Mouse (Mus musculus): Measurements from ENCODE around the gene Olfr954.
A peak's percentile ranks its signal among the peaks of the same experiment; 100 is the strongest.

Gene Olfr954

DNA sequence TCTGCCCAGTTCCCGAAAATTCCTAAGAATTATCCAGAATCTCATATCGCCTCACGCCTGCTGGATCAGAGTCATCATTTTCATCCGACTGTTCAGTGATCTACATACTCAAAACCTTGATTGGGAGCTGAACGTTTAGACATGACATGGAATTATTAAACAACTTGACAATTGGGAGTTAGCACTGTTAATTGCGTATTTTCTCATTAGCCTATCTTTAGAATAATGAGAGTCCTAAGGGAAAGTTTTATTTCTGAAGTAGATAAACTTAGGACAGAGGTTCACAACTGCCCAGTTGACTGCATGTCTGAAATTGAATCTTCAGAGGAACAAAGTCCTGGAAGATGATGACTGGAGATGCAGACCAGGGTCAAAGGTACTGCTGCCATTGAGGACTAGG, at the start of gene Olfr954:
TSS of gene Olfr954 (plus strand) at position 301 of the 400 bp plus-strand sequence.
- DNase-seq (ENCODE audit: low spot score), result no peak

DNA sequence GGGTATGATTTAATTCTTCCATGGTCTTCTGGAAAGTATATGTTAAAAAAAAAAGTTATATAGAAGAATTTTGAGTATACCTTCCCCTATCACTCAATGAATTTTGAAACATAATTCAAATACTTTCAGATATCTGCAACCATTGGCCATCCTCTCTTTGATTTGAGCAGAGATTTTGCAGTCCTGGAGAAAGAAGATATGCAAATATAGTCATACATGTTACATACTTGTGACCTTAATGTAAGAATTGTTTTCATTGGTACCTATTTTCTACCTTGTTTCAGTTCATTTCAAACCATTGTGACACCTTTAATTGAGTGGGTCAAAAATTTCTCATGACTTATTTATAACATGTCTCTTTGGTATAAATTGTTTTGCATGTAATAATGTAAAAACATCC, 29.5 kb upstream of the Olfr954 start, which contains the start of gene Olfr952:
TSS of gene Olfr952 (minus strand) at position 101 of the 400 bp plus-strand sequence.
- DNase-seq (ENCODE audit: low spot score), result no peak

DNA sequence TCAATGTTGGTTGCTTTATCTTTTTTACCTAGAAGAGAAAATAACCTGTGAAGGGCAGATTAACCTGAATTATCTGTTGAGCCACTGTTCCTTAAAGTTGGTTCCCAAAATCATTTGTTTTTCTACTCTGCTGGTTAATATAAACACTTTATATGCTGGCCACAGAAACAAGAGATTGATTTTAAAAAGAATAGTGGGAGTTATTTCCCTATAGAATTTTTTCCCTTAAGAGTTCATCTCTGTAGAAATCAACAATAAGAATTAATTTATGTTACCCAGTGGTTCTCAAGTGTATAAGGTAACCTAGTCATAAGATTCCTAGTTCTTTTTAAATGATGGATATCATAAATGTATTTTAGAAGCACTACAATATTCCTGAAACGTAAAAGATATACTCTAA, 15.3 kb downstream of the Olfr954 start, which contains the start of gene Olfr955:
TSS of gene Olfr955 (minus strand) at position 101 of the 400 bp plus-strand sequence.
- DNase-seq (ENCODE audit: low spot score), result no peak

DNA sequence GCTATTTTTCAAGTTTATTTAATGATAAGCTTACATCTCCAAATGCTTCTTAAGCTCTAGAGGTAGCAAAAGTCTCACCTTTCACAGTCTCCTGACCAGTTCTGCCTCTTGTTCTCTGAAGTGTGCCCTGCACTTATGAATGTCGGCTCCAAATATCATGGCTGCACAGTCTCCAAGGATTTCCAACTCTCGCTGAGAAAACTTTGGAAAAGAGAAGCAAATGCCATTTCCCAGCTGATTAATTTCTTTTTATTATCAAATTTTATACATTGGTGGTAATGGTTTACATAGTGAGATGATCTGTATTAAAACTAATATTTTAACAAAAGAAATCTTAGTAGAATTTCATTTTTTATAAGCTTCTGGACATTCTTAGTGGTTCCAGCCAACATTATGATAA, 37.4 kb downstream of the Olfr954 start, which contains the start of gene Olfr44:
TSS of gene Olfr44 (minus strand) at position 101 of the 400 bp plus-strand sequence.
- DNase-seq (ENCODE audit: low spot score), result no peak

DNA sequence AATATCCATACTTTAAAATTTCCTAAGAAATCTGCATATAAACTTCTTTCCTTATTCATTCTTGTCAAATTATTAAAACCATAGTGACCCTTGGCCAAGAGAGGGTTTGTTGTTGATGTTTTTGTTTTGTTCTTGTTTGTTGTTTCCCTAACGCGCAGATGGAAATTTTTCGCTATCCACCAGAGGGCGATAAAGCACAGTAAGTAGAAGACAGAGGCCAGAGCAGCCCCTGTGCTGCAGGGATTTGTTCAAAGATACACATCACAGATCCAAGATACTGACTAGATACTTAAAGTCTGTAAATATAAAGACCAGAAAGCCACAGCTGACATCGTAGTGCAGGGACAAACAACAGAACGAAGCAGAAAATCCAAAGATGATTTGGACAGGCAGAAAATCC, 52.5 kb downstream of the Olfr954 start:
- DNase-seq (ENCODE audit: low spot score), result peak; percentile 80

DNA sequence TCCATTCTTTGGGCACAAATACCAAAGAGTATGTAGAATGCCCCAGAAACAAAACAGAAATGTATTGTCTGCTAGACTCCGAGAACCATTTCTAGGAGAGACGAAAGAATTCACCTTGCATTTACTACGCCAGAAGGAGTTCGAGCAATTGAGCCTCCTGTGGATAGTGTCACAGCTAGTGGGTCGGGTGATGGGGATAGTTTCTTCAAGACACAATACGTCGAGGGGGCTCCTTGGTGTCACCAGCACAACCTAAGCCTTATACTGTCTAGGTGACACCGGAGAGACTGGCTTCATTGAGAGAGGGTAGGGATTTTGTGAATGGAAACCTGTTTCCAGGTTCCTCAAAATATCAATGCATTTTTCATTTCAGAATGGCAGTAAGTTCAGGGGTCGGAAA, 52.9 kb downstream of the Olfr954 start:
- DNase-seq (ENCODE audit: low spot score), result no peak

Measured in retina, embryonic 14.5 days (tissue).